Mouse (Mus musculus): Measurements from ENCODE around the gene Ccl1. TPM values are rescaled to one million over a fixed set of nuclear protein-coding genes. Genes with fewer than 3 reads are reported as not detected.

The Ccl1 gene
- total and polyA plus RNA-seq, 3 experiments: 95.3 to 153 (median 133) TPM

DNA sequence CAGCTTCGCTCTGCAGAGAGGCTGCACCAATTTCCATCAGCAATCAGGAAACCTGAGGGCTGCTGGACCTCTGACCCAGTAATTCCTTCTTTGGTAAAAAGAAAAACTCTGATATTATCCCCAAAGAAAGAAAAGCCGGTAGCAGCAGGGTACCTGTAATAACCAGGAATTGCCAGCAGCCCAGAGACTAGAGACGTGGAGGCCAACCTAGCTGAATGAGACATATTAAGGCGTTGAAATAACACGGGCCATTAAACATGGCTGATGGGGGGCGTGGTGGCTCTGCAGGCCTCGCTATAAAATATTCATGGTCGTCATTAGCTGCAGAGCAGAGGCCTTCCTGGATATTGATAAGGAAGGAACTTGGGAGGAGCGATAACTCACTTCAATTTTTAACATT lies 78.5 kb downstream of the Ccl1 start:
- TF ChIP-seq RAD21 (IDR thresholded peaks at IDR 0.05; ENCODE audit: low read depth, low read length) (no peak), JUND (conservative IDR thresholded peaks at IDR 0.05; ENCODE audit: low read depth, low read length) (no peak), CHD2 (IDR thresholded peaks at IDR 0.05; ENCODE audit: low read length) (no peak), SIN3A (IDR thresholded peaks at IDR 0.05; ENCODE audit: low read length) (no peak), UBTF (IDR thresholded peaks at IDR 0.05; ENCODE audit: low read depth, low read length) (no peak), MYC (IDR thresholded peaks at IDR 0.05; ENCODE audit: low read depth, low read length) (no peak), HCFC1 (IDR thresholded peaks at IDR 0.05; ENCODE audit: low read depth, low read length) (no peak), MAX (IDR thresholded peaks at IDR 0.05; ENCODE audit: low read length) (no peak), ZNF384 (IDR thresholded peaks at IDR 0.05; ENCODE audit: low read depth, low read length) (no peak), NELFE (IDR thresholded peaks at IDR 0.05; ENCODE audit: low read depth, low read length) (no peak), JUN (IDR thresholded peaks at IDR 0.05; ENCODE audit: insufficient read depth, low read depth, low read length) (no peak), BHLHE40 (IDR thresholded peaks at IDR 0.05; ENCODE audit: low read depth, low read length) (no peak), ELF1 (IDR thresholded peaks at IDR 0.05; ENCODE audit: low read depth, low read length) (no peak)
- H3K9ac ChIP-seq (ENCODE audit: insufficient read depth, low read depth): no peak overlapping the region
- H3K4me2 ChIP-seq (ENCODE audit: insufficient read depth, low read depth, poor library complexity, severe bottlenecking): no peak overlapping the region
- H3K27me3 ChIP-seq (replicated peaks): peaks cover 35% of the 10 kb centered on the region
- no peaks in the 10 kb centered on the region for H3K36me3 ChIP-seq (replicated peaks in 1 of 2; ENCODE audit: control insufficient read depth in 1 of 2, insufficient read depth in 1 of 2, low read length in 1 of 2)
- H3K4me1 ChIP-seq (ENCODE audit: control insufficient read depth in 1 of 2, insufficient read depth in 2 of 2): no peaks in the 10 kb centered on the region
- no peak for DNase-seq (ENCODE audit: extremely low read depth)
- no peaks in the 10 kb centered on the region for H3K9me3 ChIP-seq (replicated peaks; ENCODE audit: low read length)
- H3K27ac ChIP-seq (ENCODE audit: insufficient read depth, low read depth): no peak overlapping the region
- H3K79me2 ChIP-seq (replicated peaks; ENCODE audit: control insufficient read depth, extremely low read depth, insufficient read depth, poor library complexity, severe bottlenecking): no peaks in the 10 kb centered on the region
- dilution Hi-C loops (cut with MboI; ENCODE audit: extremely low pct_ligation_motif_present, extremely low pct_unique_long_range_greater_than_20kb, low sequenced_read_pairs) (no loop called here), in situ Hi-C loops (cut with MboI; ENCODE audit: low pct_ligation_motif_present, low pct_unique_long_range_greater_than_20kb, low sequenced_read_pairs) (no loop called here)
- H3K4me3 ChIP-seq (replicated peaks in 1 of 3; ENCODE audit: low read depth in 2 of 3, low read length in 2 of 3, poor library complexity in 1 of 3): no peak overlapping the region

DNA sequence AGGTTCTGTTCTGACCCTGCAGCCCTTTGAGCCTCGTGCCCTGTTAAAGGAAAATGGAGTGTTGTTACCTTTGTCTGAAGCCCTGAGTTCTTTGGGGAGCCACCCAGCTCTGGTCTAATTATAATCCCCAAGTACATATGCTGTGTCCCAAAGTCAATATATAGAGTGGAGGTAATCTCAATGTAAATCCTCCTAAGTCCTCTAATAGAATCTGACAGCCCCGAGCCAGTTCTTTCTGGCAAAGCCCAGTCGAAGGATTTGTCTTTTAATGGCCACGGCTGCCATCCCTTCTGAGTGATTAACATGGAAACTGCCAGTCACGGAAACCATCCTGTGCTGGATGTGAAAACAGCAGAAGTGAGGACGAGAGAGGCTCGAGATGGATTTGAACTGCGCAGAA lies 79.6 kb downstream of the Ccl1 start:
- dilution Hi-C loops (cut with MboI; ENCODE audit: extremely low pct_ligation_motif_present, extremely low pct_unique_long_range_greater_than_20kb, low sequenced_read_pairs): no loop called here

More for the DNA sequence above, 79.6 kb downstream of the Ccl1 start:
- TF ChIP-seq ETS1 (conservative IDR thresholded peaks at IDR 0.05; ENCODE audit: low read depth, low read length) (no peak), MAFK (IDR thresholded peaks at IDR 0.05; ENCODE audit: insufficient replicate concordance, low read length) (no peak), ZNF384 (IDR thresholded peaks at IDR 0.05; ENCODE audit: low read depth, low read length) (no peak), RAD21 (IDR thresholded peaks at IDR 0.05; ENCODE audit: low read depth, low read length) (no peak), ELF1 (IDR thresholded peaks at IDR 0.05; ENCODE audit: low read depth, low read length) (no peak), CHD1 (IDR thresholded peaks at IDR 0.05; ENCODE audit: low read depth, low read length) (no peak), GABPA (IDR thresholded peaks at IDR 0.05; ENCODE audit: insufficient replicate concordance, low read depth, low read length) (no peak)
- H3K36me3 ChIP-seq (replicated peaks in 1 of 2; ENCODE audit: control insufficient read depth in 1 of 2, insufficient read depth in 1 of 2, low read length in 1 of 2): no peaks in the 10 kb centered on the region
- peaks cover 37% of the 10 kb centered on the region for H3K27me3 ChIP-seq (replicated peaks)
- no peak overlapping the region for H3K27ac ChIP-seq (ENCODE audit: insufficient read depth, low read depth)
- no peak overlapping the region for H3K4me3 ChIP-seq (replicated peaks in 1 of 3; ENCODE audit: low read depth in 2 of 3, low read length in 2 of 3, poor library complexity in 1 of 3)
- H3K4me1 ChIP-seq (ENCODE audit: control insufficient read depth in 1 of 2, insufficient read depth in 2 of 2): no peaks in the 10 kb centered on the region
- DNase-seq (ENCODE audit: extremely low read depth): no peak
- H3K4me2 ChIP-seq (ENCODE audit: insufficient read depth, low read depth, poor library complexity, severe bottlenecking): no peak overlapping the region
- no peak overlapping the region for H3K9ac ChIP-seq (ENCODE audit: insufficient read depth, low read depth)
- no peaks in the 10 kb centered on the region for H3K9me3 ChIP-seq (replicated peaks; ENCODE audit: low read length)
- in situ Hi-C loops (cut with MboI; ENCODE audit: low pct_ligation_motif_present, low pct_unique_long_range_greater_than_20kb, low sequenced_read_pairs): no loop called here
- no peaks in the 10 kb centered on the region for H3K79me2 ChIP-seq (replicated peaks; ENCODE audit: control insufficient read depth, extremely low read depth, insufficient read depth, poor library complexity, severe bottlenecking)

Data from CH12.LX (cell line).